Mouse (Mus musculus) Patski (cell line): ENCODE measurements around the gene Fhdc1. TPM values are rescaled to one million over a fixed set of nuclear protein-coding genes. Genes with fewer than 3 reads are reported as not detected.

Experiments used
- ATAC-seq: fragments of 100-300 bp; one replicate; pipeline ENCODE4 v1.8.0; 2021
- CTCF ChIA-PET: fragments of 350-600 bp; sonication (Branson Sonifier 250); formaldehyde crosslinking; loops from one replicate; lab custom pipeline; 2022; ENCODE audit warnings: inconsistent platforms; lab: Charles Lee
- POLR2A ChIA-PET: fragments of 350-600 bp; sonication (Branson Sonifier 250); formaldehyde crosslinking; loops from one replicate; lab custom pipeline; 2022; ENCODE audit warnings: antibody characterized with exemption, inconsistent platforms; lab: Charles Lee
- DNase-seq: peaks from one replicate; pipeline ENCODE4 v3.0.0-alpha.2; 2011; ENCODE audit warnings: low read depth, low spot score
- H3K27me3 ChIP-seq: fragments of 371-371 bp; one replicate; pipeline ENCODE4 v1.5.1; 2021
- CTCF ChIP-seq: fragments of 100-300 bp; IDR thresholded peaks from one replicate; pipeline ENCODE4 v1.5.1; 2021
- in situ Hi-C: fragments of 300-500 bp; cut with MboI; formaldehyde crosslinking; loops from 3 replicates; pipeline ENCODE4 v1.11.1; 2018; ENCODE audit warnings: low pct_unique_long_range_greater_than_20kb, mixed read lengths
- polyA plus RNA-seq: library from polyadenylated mRNA; unstranded; gene quantifications from one replicate; pipeline ENCODE4 v1.2.3, GENCODE M21; 2021

The Fhdc1 gene
- polyA plus RNA-seq, 1 experiment from 2014 or later: 16.3 TPM

DNA sequence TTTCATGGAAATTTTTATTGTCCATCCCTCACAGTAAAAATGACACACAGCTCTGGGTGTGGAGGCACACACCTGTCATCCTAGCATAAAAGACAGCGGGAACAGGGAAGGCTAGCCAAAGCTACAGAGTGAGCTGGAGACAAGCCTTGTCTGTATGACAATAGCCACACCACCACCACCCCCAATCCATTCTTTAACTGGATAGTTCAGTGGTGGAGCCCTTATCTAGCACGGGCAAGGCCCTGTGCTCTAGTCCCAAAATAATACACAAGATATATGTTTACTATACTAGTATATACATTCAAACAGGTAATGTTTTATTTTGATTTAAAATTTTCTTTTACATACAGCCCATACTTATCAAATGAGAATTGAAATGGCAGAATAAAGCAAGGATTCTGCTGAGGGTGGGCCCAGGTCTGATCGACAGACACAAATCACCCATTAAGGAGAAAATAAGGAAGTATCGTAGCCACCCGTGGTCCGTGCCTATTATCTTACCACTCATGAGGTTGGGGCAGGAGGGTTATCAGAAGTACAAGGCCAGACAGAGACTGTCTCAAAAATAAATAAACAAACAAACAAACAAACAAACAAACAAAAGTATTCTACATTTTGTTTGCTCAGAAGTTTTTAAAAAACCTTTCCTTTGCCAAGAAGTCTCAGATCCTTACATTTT, 14.3 kb downstream of the Fhdc1 start:
- POLR2A ChIA-PET: interaction anchor here (1.1 kb wide), 1 partner anchor 11 kb away, joined by 3 read pairs; no protein-coding TSS in a partner anchor
- DNase-seq (no peak), ATAC-seq (no peak)
- CTCF ChIA-PET: interaction anchor here (0.9 kb wide), 1 partner anchor 17 kb away, joined by 3 read pairs; no protein-coding TSS in a partner anchor
- in situ Hi-C loops: no loop called here
- TF ChIP-seq CTCF: no peak
- H3K27me3 ChIP-seq: no peaks in the 10 kb centered on the region

DNA sequence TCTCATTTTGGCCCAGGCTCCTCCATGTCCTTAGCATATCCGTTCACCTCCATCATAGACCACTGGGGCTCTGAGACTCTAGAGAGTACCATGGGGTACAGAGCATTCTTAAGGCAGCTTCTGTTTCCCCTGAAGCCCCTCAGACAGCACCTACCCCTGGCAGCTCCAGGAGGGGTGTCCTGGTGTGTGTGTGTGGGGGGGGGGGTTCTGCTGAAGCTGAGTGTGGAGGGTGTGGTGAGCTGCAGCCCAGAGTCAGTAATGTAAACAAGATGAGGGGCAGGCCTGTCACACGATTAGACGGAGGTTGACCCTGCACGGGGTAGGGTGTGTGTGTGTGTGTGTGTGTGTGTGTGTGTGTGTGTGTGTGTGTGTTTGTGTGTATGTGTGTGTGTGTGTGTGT, 18.5 kb downstream of the Fhdc1 start:
- ChIA-PET POLR2A (no interaction called here), CTCF (interaction anchor here (0.8 kb wide), 1 partner anchor 18 kb away, joined by 3 read pairs; no protein-coding TSS in a partner anchor)
- DNase-seq (no peak), ATAC-seq (no peak)
- in situ Hi-C loops: no loop called here
- TF ChIP-seq CTCF: no peak
- no peaks in the 10 kb centered on the region for H3K27me3 ChIP-seq

- TF ChIP-seq CTCF: no peak
- ATAC-seq (no peak), DNase-seq (no peak)
- CTCF ChIA-PET: no interaction called here
- no peaks in the 10 kb centered on the region for H3K27me3 ChIP-seq
- in situ Hi-C loops: no loop called here
- POLR2A ChIA-PET: no interaction called here
Observed at GRCm38 (mm10) chr3:84460952-84461351, 19.3 kb downstream of the Fhdc1 start.

DNA sequence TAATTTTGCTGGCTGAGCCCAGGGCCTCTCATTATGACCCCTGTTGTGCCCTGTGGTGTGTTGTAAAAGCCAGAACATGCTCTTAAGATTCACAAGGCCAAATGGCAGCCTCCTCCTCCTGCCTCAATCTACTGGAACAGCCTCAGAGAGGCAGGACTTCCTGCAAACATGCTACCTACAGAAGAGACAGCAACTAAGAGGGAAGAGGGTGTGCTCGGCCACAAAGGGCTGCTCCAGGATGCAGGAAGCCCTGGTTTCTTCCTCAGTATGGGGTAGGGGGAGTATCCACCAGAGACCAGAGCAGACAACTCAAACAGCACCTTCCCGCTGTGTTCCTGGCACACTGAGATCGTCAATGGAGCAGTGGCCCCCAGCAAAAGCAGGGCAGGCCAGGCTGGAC, 19.7 kb downstream of the Fhdc1 start:
- no peak for ATAC-seq
- no peak for DNase-seq
- in situ Hi-C loops: no loop called here
- POLR2A ChIA-PET: no interaction called here
- CTCF ChIA-PET: interaction anchor here (1.0 to 1.1 kb wide), 2 partner anchors 12 to 34 kb away, joined by 3 read pairs; no protein-coding TSS in a partner anchor
- H3K27me3 ChIP-seq: no peaks in the 10 kb centered on the region
- TF ChIP-seq CTCF: no peak

- no peaks in the 10 kb centered on the region for H3K27me3 ChIP-seq
- DNase-seq: no peak
- no peak for ATAC-seq
- CTCF ChIA-PET: interaction anchor here (1.1 to 2.6 kb wide), 6 partner anchors 13 to 103 kb away, joined by 3 to 12 read pairs (median 5); partner anchors contain the start of gene Fhdc1
- in situ Hi-C loops: no loop called here
- POLR2A ChIA-PET: interaction anchor here (0.6 to 1.8 kb wide), 4 partner anchors 9 to 69 kb away, joined by 3 to 4 read pairs (median 4); no protein-coding TSS in a partner anchor
- TF ChIP-seq CTCF: no peak
Observed at GRCm38 (mm10) chr3:84455733-84456417, 24.4 kb downstream of the Fhdc1 start.

GRCm38 (mm10) chr3:84450651-84451050, 29.6 kb downstream of the Fhdc1 start:
- ATAC-seq (peak; percentile 23), DNase-seq (no peak)
- CTCF ChIA-PET: interaction anchor here (2.3 to 2.4 kb wide), 2 partner anchors 21 to 98 kb away, joined by 9 to 10 read pairs; no protein-coding TSS in a partner anchor
- TF ChIP-seq CTCF: no peak
- in situ Hi-C loops: no loop called here
- POLR2A ChIA-PET: interaction anchor here (0.6 kb wide), 1 partner anchor 1569 kb away, joined by 5 read pairs; no protein-coding TSS in a partner anchor
- no peaks in the 10 kb centered on the region for H3K27me3 ChIP-seq

DNA sequence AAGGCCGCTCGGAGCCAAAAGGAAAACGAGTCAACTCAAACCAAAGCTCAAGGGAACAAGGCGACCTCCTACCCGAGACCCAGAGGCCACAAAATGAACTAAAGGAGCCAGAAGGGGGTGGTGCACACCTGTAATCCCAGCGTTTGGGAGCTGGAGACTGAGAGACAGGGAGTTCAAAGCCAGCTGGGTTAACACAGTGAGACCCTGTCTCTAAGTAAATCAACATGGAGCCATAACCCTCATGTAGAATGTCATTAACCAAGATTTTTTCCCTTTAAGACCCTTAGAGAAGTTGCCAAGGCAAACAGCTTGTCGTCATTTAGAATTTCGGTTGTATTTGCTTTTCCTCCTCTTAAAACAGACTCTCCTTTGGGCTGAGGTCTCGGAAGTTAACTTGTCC, 31.2 kb downstream of the Fhdc1 start:
- ATAC-seq (no peak), DNase-seq (no peak)
- no peaks in the 10 kb centered on the region for H3K27me3 ChIP-seq
- in situ Hi-C loops: no loop called here
- POLR2A ChIA-PET: interaction anchor here (1.5 kb wide), 1 partner anchor 31 kb away, joined by 3 read pairs; the partner anchor contains the start of gene Fhdc1
- CTCF ChIA-PET: interaction anchor here (0.8 to 2.4 kb wide), 6 partner anchors 10 to 97 kb away, joined by 3 to 9 read pairs (median 3); no protein-coding TSS in a partner anchor
- TF ChIP-seq CTCF: no peak

- in situ Hi-C loops: no loop called here
- ChIA-PET POLR2A (no interaction called here), CTCF (interaction anchor here (1.0 kb wide), 2 partner anchors 16 to 30 kb away, joined by 3 read pairs; no protein-coding TSS in a partner anchor)
- TF ChIP-seq CTCF: no peak
- no peak for ATAC-seq
- no peaks in the 10 kb centered on the region for H3K27me3 ChIP-seq
- DNase-seq: no peak
Observed at GRCm38 (mm10) chr3:84447803-84448202, 32.4 kb downstream of the Fhdc1 start.

DNA sequence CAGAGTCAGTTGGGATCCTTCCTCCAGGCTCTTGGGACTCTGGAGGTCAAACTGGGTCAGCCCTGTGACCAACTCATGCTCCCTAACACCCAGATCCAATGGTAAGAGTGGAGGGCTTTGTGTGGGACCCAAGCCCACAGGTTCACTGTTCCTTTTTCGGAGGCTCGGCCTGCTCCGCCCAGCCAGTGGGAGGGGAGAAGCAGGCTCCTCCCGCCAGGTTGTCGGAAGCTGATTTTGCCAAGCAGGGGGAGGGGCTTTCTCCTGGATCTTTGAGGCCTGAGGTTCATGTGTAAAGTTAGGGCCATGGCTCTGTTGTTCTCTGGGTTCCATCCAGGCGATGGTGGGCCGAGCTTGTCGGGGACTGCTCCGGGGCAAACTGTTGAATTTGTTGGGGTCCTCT, 34.4 kb downstream of the Fhdc1 start:
- TF ChIP-seq CTCF: no peak
- ChIA-PET CTCF (interaction anchor here (1.0 kb wide), 1 partner anchor 43 kb away, joined by 3 read pairs; no protein-coding TSS in a partner anchor), POLR2A (interaction anchor here (1.2 kb wide), 1 partner anchor 10 kb away, joined by 3 read pairs; no protein-coding TSS in a partner anchor)
- in situ Hi-C loops: no loop called here
- no peak for ATAC-seq
- no peak for DNase-seq
- H3K27me3 ChIP-seq: no peaks in the 10 kb centered on the region

- ChIA-PET POLR2A (no interaction called here), CTCF (interaction anchor here (0.6 to 2.0 kb wide), 4 partner anchors 19 to 90 kb away, joined by 3 to 6 read pairs (median 3); no protein-coding TSS in a partner anchor)
- no peak for TF ChIP-seq CTCF
- in situ Hi-C loops: no loop called here
- DNase-seq: no peak
- no peak for ATAC-seq
- no peaks in the 10 kb centered on the region for H3K27me3 ChIP-seq
Observed at GRCm38 (mm10) chr3:84442890-84443289, 37.3 kb downstream of the Fhdc1 start.
